Mouse (Mus musculus) heart, adult 8-10 months (tissue): ENCODE data around the gene Tanc1. TPM values are rescaled to one million over a fixed set of nuclear protein-coding genes. Genes with fewer than 3 reads are reported as not detected.

Experiments used
- DNase-seq: peaks from one replicate; pipeline ENCODE4 v3.0.0; 2022; ENCODE audit warnings: low spot score
- total RNA-seq, 4 experiments: library from RNA; stranded (reverse); gene quantifications; 2 replicates each; pipeline ENCODE4 v1.2.4; 2022

Tanc1 gene
- total RNA-seq, 4 experiments from 2014 or later = 21.4 to 25.3 (median 24.6) TPM

DNA sequence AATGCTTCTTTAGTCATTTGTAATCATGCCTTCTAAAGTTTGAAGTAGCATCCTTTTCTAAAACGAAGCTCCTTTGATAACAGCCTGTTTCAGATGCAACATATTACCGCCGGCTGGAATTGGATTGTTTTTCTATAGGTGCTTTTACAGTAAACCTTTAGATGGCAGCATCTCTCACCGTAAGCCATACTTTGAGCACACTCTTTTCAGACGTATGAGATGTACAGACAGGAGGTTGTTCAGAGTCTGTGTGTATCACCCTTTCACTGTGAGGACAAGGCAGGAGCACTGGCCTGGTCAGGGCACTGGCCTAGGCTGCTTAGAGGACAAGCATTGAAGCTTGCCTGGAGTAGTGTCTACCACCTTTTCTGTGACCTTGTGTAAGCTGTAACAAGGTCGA is 145.2 kb downstream of the Tanc1 start:
- no peak for DNase-seq

DNA sequence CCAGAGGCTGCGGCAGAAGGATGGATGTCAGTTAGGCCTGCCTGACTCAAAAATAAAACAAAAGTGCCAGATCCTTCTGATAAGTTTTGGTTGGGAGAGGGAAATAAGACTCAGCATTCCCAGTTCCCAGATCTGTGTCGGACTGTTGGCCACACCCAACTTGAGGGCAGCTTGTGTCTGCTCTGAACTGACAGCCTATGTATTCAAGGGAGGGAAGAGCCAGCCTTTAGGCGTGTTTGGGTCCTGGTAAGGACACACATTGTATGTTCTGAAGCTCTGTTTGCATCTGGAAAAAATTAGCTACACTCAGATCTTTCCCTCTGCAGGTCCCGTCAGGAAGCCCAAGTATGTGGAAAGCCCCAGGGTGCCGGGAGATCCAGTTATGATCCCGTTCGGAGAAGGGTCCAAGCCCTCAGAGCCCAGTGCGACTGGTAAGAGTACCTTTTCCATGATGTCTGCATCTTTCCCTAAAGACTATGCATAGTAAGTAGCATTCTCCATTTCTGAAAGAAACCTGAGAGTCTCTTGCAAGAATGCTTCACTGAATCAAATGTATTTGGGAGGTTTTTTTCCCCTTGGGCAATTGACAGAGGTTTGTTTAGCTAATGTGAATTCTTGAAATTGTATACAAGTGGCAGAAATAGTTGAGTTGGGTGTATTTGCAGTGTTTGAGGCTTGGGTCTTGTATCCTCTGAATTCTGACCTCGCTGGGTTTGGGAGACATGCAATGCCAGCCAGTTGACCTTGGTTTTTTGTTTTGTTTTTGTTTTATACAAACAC is 146.5 kb downstream of the Tanc1 start:
- no peak for DNase-seq

DNA sequence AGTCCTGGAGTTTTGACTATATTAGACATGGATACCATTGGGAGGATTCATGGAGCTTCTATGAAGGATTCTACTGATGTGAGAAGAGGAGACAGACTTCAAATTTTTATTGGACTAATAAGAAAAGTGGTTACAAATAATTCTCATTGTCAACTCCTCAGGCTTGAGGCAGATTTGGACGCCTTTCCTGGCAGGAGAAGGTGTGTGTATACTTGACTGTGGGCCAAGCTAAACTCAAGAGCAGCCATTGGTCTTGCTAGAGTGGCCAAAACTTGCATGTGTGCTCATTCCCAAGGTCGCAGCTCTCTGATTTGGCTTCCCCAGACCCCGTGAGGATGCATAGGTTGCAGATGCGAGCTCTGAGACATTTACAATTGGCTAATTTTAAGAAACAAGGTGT is 148.9 kb downstream of the Tanc1 start:
- no peak for DNase-seq

DNA sequence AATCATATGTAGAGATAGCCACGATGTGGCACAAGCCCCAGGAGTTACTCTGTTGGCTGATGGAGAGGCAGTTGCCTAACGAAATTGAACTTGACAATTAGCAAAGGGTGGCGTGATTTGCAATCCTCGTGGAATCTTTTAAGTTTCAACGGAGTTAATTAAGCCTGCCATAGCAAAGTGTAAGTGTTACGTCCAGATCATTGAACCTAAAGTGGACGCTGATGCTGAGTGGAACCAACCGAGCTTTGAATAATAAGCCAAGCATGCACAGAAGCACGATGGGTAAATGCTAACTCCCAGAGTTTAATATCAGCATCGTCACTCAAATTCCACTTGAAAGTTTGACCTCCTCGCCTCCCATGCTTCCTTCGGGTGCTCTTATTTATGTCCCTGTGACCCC is 149.3 kb downstream of the Tanc1 start:
- DNase-seq = no peak

DNA sequence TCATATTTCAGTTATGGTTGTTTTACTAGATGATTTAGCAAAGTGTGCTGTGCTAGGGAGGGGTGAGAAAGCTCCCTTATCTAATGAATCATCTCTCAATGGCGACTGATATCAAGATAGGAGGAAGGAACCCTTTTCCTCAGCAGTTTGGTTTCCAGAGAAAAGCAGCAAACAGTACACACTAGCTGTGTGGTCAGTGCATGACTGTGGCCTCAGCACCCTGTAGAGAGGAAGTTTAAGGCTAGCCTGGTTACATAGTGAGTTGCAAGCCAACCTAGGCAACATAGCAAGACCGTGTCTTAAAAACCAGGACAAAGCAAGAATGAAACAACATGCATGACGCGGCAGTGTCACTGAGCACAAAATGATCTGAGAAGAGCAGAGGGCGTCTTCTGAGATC is 150.4 kb downstream of the Tanc1 start:
- no peak for DNase-seq

DNA sequence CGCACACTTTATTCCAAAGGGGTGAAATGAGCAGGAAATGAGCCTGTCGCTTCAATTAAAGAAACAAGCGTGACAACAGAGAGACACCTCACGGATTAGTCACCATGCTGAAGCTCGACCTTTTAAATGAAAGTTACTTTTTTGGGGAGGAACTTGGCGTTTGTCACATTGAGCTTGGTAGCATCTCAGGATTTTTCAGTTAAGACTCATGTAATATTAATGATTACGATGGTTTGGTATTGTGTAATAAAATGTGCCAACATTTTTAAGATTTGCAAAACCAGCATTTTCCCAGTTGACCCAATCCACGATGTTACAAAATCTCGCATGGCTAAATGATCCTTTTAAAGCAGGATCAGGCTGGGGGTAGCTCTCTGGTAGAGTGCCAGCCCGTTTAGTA is 153.8 kb downstream of the Tanc1 start:
- DNase-seq = no peak

DNA sequence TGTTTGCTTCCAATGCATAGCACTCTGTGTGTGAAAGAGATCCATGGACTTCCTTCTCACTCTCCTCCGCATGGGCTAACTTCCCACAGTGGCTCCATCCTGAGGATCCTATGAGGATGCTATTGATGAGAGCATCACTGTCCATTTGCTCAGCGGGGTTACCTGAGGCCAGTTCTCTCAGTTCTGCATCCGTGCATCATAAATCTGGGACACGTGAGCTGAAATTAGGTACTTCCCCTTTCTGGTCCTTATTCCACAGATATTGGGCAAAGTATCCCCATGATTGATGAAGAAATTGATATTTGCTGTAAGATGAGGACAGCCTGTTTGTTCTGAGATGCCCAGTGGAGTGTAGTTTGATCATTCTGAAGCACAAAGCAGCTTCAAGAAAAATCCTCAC is 156.1 kb downstream of the Tanc1 start:
- no peak for DNase-seq

DNA sequence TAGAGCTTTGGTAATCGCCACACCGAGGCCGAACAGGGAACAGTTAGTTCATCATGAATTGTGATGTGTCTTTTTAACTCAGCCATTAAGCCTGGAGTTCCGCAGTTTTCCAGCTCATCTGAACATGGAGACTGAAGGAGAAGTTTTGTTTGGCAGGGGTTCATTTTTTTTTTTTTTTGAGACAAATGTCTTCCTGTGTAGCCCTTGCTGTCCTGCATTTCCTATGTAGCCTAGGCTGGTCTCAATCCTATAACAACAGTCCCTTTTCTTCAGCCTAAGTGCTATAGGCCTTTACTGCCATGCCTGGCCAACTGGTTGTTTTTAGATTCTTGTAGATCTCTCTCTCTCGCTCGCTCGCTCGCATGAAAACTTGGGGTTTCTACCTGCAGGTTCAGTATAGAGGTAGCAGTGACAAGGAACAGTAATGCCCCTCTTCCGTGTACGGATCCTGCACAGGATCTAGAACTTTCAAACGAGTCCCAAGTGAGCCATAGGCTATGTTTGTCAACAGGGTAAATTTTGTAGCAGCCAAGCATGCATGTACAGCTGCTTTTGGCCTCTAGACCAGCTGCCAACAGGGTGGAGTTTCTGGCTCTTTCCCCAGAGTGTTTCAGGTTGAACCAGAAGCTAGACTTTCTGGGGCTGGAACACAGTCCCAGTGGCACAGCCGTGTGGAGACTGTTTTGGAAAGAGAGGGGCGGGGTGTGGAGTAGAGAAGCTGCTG is 157.0 kb downstream of the Tanc1 start:
- peak; percentile 85 for DNase-seq

DNA sequence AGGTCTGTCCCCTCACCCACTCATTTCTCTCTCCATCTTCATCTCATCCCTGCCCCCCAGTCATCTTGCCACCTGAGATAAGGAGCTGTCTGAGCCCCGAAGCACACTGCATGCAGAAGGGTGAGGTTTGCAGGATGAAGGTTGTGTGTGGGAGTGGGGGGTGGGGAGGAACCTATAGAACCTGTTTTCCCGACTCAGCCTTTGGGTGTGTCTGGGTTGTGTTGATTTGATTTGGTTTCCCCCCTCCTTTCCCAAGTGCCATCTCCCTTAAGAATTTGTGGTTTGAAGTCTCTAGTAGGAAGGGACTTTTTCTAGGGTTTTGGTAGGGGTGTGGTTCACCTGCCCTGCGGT is 157.5 kb downstream of the Tanc1 start:
- no peak for DNase-seq

DNA sequence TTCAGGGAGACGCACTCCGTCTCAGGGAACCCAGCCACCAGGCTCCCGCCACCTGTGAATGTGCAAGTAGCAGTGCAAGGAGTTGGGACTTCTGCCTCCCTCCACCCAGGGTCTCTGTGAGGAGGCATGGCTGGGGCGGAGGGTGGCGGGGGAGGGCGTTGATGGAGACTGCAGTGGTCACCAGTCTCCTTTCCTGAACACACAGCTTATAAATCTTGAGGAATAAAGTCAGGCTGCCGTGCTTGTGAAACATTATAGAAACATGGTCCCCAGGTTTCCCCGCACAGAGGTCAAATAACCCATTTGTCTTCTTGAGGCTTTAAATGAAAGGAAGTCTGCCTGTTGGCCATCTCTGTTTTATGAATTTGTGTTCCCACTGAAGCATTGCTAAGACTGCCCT is 159.9 kb downstream of the Tanc1 start:
- DNase-seq = no peak

DNA sequence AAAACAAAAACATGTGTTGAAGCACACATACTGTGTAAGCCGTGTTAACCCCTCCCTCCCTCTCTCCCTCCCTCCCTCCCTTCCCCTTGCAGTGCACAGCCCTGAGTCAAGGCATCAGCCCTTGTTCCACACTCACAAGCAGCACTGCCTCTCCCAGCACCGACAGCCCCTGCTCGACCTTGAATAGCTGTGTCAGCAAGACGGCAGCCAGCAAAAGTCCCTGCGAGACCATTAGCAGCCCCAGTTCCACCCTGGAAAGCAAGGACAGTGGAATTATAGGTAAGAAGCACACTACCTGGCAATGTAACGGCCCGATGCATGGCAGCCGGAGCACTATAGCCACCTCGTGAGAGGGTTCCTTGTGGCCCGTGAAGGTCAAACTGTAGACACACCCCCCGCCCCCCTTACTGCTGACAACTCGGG is 160.4 kb downstream of the Tanc1 start:
- DNase-seq = no peak

DNA sequence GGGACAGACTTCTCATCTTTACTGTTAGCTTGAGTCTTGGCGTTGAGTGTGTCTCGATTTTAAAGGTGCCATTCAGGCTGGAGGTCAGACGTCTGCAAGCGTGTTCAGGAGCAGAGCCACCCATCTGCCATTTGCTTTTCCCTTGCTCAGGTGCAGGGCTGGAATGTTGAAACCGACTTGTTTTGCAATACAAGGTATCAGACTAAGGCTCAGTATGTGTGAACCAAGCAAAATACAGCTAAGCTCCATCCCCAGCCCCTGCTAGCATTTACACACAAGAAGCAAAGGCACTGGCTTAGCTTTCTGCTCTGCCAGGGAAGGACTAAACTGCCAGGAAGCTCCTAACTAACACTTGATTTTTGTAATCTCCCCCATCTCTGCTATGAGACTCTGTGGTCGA is 162.5 kb downstream of the Tanc1 start:
- no peak for DNase-seq

DNA sequence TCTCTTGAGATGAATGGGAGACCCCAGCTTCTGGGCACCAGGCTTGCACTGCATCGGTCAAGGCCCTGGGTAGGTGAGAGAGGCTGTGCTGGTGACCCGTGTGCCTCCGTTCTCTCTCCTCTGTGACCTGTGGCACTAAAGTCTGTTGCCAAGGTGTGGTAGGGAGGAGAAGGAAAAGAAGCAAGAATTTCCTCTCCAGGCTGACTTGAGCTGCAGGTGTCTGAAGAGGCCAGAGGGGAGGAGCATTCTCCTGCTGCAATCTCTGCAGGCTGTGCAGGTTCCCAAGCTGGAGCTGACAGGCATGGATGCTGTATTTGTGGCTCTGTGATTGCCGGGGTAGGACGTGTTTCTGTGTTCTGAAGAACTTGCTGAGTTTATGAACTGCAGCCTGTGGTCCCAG is 163.3 kb downstream of the Tanc1 start:
- DNase-seq = no peak

DNA sequence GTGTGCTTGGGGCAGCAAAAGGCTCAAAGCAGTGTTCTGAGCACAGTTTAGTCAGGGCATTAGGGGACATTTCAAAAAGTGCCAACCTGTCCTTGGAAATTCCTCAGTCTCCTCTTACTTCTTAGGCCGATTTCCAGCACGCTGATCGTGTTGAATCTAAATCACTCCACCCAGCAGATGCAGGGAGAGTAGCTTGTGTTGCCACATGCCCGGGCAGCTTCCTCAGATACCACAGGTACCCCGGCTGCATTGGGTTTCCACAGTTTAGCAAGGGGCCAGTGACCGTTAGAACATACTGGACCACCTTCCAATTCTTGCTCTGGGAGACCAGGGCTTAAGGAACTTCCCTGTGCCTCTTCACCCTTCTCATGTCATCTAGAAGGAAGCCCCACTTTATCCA is 164.0 kb downstream of the Tanc1 start:
- DNase-seq = no peak

DNA sequence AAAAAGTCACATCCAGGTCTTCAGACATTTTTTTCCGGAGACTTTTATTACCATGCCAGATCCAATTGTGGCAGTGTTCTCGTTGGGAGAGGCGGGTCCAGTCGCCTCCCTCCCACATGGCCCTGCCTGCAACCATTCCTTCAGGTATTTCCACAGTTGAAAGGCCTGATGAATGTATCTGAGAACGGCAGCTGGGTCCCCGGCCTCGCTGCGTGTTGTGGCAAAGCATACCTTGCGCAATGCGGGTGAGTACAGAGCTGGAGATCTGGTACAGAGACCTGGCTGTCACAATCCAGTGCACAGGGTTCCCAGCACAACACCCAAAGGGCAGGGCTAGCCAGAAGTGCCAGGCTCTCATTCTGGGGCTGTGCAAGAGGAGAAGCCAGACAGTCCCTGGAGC is 167.5 kb downstream of the Tanc1 start:
- no peak for DNase-seq

DNA sequence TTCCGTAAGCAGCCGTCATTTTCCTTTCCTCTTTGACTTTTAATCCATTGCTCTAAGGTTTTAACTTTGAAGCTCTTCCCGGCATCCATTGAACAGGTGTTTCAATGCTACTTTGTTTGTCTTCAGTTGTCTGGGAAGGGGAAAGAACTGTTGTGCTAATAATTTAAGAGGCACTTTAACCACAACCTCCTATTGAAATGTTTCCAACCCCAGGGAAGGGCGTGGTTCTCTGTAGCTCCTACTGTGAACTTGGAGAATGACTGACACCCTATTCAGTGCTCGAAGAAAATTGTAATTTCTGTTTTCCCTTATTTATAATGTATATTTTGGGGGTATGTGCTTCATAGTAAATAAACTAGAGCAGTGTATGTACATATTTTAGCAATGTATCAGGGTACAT is 168.4 kb downstream of the Tanc1 start:
- no peak for DNase-seq

DNA sequence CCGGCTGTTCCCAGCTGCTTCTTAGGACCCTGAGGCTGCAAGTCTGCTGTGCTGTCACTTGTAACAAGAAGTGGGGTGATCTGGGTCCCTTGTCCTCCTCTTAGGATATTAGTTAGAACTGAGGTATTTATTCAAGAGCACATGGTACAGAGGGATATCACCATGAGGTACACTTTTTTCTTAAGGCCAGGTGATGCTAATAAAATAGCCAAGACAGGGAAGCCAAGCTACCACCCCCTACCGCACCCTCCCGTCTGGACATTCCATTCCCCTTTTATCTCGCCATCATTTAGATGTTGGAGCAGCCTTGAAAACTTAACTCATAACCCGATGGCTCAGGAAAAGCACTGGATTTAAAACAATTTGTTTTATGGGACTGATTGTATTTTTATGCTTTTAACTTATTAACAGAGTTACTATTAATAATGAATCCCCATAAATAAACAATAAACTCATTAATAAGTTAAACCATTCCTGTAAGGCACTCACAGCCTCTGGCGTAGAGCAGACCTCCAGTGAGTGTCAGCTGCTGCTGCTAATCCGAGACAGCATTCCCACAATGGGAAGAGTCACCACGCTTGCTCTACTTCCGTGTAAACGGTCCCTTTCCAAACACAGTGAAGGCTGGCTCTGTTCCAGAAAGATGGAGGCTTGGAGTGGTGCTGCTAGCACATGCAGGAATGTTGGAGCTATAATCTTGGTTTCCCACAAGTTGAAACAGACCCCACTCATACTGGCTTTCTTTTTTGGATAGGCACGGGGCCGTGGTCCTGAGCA is 171.4 kb downstream of the Tanc1 start:
- no peak for DNase-seq

DNA sequence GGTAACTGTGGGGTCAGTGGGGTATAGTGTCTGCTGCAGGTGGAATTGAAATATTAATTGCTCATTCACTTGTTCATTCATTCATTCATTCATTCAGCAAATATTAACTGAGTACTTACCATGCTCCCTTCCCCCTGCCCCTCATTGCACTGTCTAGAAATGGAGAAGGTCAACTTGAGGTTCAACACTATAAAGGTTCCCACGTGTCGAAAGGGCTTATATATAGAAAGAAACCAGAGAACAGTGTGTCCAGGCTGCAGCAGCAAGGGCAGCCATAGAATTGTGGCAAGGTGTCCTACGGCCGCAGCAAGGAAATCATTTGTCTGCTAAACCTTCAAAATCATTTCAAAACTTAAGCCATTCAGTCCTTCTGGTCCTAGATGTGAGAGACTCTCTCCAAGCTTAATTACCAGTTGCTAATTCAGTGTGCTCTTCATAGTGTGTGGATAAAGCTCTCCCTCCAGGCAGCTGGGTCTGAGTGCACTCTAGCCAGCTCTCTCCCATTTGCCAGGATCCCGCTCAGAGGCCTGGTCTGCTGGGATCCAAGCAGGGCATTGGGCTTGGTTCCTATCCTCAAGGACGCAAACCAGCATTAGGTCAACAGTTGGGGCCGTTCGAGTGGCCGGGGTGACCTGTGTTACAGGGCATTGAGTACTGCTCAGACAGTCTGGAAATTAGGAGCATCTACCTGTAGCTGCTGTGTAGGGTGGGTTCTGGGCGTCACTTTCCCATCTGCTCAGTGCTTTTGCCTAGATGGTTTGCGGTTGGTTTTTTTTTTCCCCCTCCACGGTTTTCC is 172.2 kb downstream of the Tanc1 start:
- no peak for DNase-seq

DNA sequence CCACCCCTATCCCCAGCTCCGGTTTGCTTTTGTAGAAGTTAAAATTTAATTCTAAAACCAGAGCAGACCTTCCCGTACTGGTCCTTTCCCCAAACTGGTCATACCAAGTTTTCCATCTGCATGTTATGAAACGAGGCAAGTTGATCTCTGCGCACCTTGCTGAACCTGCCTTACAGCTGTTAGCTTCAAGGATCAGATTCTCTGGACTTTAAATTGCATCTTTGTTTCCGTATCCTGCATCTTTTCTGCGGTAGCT is 172.7 kb downstream of the Tanc1 start:
- no peak for DNase-seq

DNA sequence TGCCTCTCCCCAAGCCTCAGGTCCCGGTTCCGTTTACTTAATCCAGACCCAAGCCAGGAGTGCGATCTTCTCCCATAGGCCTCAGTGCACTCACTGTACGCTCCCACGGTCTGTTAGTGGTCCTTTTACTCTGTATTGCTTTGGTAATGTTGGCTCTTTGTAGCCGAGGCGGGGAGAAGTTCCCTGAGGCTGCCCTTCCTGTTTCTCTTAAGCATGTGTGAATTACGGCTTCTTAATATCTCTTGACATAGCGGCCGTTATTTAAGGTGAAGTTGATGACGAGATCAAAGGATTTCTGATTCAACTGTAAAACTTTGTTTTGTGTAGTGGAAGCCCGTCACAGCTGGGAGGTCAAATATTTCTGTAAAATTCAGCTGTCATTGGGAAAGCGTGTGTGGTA is 173.8 kb downstream of the Tanc1 start:
- no peak for DNase-seq

DNA sequence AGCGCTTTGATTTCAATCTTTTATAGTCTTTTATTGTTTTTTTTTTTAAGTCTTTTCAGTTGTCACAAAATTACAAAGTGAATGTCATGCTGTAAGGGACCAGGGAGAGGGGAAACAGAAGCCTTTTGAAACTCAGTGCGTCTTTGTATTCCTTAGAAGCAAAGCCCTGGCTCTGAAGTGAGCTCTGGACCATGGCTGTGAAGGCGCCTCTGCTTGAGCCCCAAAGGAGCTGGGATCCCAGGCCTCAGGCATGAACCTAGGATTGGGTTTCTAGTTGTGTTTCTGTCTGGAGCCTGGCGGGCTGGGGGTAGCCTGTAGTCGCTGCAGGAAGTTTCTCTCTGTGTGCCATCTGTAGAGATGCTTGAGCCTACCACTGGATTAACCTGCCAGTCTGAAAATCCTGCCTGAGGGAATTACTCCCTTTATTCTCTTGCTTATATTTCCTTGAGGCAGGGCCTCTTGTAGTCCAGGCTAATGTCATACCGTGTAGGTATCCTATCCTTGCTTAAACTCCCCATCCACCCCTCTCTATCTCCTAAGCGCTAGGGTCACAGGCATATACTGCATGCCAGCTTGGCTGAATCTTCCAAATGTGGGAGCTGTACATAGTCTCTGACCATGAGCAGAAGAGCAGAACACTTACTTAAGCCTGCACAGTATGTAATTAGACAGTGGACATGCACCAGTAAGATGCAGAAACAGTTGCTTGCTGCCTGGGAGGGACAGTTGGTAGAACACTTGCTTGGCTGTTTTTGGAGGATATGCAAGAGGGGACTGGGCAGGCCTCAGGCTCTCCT is 177.1 kb downstream of the Tanc1 start:
- no peak for DNase-seq
